Mouse (Mus musculus) monocyte, adult 59 days (primary cell): ENCODE results near the gene Ccdc42. TPM values are rescaled to one million over a fixed set of nuclear protein-coding genes. Genes with fewer than 3 reads are reported as not detected.

Source experiments
- total RNA-seq, 2 experiments: library from RNA; stranded (reverse); gene quantifications; one replicate each; pipeline ENCODE4 v1.2.4; 2023

Ccdc42 gene
- total RNA-seq: not detected

GRCm38 (mm10) chr11:68586721-68587120 is at the start of gene Ccdc42:
TSS of gene Ccdc42 (plus strand) at chr11:68587021.

GRCm38 (mm10) chr11:68555918-68556584 is 30.8 kb upstream of the Ccdc42 start, which contains the start of gene Mfsd6l:
TSS of gene Mfsd6l (plus strand) at chr11:68556186.

Other genes with a start within 250 kb of the Ccdc42 start
- not detected for gene Ntn1, start 186.2 kb upstream of the Ccdc42 start, total RNA-seq
- gene Pik3r5, start 154.9 kb upstream of the Ccdc42 start, total RNA-seq: 100 to 1,000 TPM; 154 to 174 TPM
- 10 to 100 TPM; 53.4 to 71.8 TPM for gene Pik3r6, start 84.0 kb upstream of the Ccdc42 start, total RNA-seq
- 1 to 10 TPM; 4.1 to 4.3 TPM for gene Mfsd6l, start 30.8 kb upstream of the Ccdc42 start, total RNA-seq
- gene Myh10, start 104.5 kb downstream of the Ccdc42 start, total RNA-seq: 1 to 10 TPM; 1.3 to 1.9 TPM